Mouse (Mus musculus) cerebellum, adult 2 months (tissue): ENCODE data around the gene Dlgap5.

Source experiments
- CTCF ChIP-seq: fragments of 200-500 bp; IDR thresholded peaks from 2 replicates; pipeline ENCODE4 v1.5.1; 2011; ENCODE audit warnings: low read depth, mild to moderate bottlenecking, control low read depth, low read length, moderate library complexity, borderline replicate concordance; ENCODE audit not compliant: insufficient read depth
- POLR2A ChIP-seq: fragments of 200-500 bp; IDR thresholded peaks from 2 replicates; pipeline ENCODE4 v1.6.1; 2011; ENCODE audit warnings: low read length, control low read depth, borderline replicate concordance; ENCODE audit not compliant: insufficient read depth

DNA sequence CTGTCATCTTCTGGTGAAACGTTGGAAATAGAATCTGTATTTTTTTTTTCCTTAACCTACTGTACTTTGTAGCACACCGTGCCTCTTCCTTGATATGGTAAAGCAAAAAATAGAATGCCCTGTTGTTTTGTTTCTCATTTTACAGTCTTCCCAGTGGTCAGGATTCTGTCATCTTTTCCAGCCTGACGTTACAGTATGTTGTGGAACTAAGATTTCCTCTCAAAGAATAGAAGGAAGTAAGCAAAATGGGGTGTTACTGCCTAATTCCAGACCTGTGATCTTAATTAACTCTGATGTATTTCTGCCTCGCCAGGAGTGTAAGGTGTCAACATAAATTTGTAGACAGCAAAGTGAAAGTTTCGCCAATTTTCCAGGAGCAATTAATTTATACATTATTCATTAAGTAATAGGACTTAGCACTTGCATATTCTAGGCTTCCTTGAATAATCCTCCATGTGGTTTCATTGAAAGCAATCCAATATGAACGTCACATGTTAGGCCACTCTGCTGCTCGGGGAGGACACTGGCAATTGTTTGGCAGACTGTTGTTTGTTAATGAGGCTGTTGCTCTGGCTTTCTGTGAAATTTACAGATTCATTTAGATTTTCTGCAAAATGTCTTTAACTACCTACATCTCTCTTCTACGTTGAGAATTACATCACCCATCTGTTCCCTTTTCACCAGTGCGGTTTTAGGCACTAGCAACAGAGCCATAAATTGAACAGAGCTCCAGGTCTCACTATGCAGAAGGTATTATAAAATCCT is 27.3 kb upstream of the Dlgap5 start:
- no peak for TF ChIP-seq CTCF
- no peak for TF ChIP-seq POLR2A
